Mouse (Mus musculus) embryonic facial prominence, embryonic 10.5 days (tissue): Measurements from ENCODE around the gene Zfp740. TPM values are rescaled to one million over a fixed set of nuclear protein-coding genes. Genes with fewer than 3 reads are reported as not detected.

Experiments used
- DNase-seq: peaks from one replicate; pipeline ENCODE4 v3.0.0-alpha.2; 2017; ENCODE audit warnings: low spot score
- H3K27ac ChIP-seq: fragments of 300-500 bp; sonication (generic); replicated peaks from 2 replicates; pipeline ENCODE4 v1.5.1; 2016; ENCODE audit warnings: mild to moderate bottlenecking
- H3K27me3 ChIP-seq: fragments of 300-500 bp; sonication (generic); replicated peaks from 2 replicates; pipeline ENCODE4 v1.6.1; 2016; ENCODE audit warnings: low read depth, mild to moderate bottlenecking; ENCODE audit not compliant: poor library complexity, severe bottlenecking
- H3K36me3 ChIP-seq: fragments of 300-500 bp; sonication (generic); replicated peaks from 2 replicates; pipeline ENCODE4 v1.6.1; 2016; ENCODE audit warnings: mild to moderate bottlenecking, moderate library complexity
- H3K4me1 ChIP-seq: fragments of 300-500 bp; sonication (generic); 2 replicates; pipeline ENCODE4 v1.6.1; 2016
- H3K4me3 ChIP-seq: fragments of 300-500 bp; sonication (generic); 2 replicates; pipeline ENCODE4 v1.5.1; 2016; ENCODE audit warnings: mild to moderate bottlenecking, moderate library complexity
- H3K9me3 ChIP-seq: fragments of 300-500 bp; sonication (generic); 2 replicates; pipeline ENCODE4 v1.6.1; 2016; ENCODE audit warnings: mild to moderate bottlenecking
- WGBS: fragments of 180-500 bp; shearing (Covaris S2); methylation state at CpG from one replicate; pipeline ENCODE4 v1.1.7; 2016; 5-methylcytosine and 5-hydroxymethylcytosine counted together
- polyA plus RNA-seq: library from polyadenylated mRNA; unstranded; fragments of >200 nt; fragmentation: Nextera tagmentation; extraction: Ambion mirVana; gene quantifications from 2 replicates; pipeline ENCODE4 v1.2.1, GENCODE M21; 2016

Zfp740 gene
- polyA plus RNA-seq, 1 experiment from 2014 or later = 79.3 TPM

DNA sequence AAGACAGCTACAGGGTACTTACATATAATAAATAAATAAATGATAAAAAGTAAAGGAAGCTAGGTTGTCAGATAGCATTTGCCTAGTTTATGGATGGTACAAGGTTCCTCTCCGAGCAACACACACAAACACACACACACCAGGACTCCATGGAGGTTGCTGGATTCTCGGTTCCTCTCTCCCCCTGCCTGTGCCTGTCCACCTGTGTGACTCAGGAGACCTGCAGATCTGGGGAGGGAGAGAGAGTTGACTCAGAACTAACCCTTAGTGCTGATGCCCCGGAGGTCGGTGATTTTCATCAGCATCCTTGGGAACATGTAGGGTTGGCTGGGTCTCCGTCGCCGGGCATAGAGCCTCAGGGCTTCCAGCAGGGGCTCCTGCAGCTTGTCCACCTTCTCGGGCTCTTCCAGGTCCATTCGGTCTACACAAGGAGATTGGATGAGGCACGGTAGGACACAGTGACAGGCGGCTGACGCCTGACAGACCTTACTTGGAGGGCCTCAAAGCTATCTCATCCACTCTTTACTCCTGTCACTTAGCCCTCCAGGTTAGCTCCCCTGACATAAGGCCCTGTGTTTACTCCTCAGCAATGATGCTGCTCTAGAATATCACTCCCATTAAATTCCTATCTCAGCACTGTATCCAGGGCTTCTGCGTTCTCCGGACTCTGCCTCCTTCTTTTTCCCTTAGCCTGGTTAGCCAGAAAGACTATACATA is 35.7 kb downstream of the Zfp740 start:
- no peaks in the 10 kb centered on the region for H3K9me3 ChIP-seq
- H3K27me3 ChIP-seq = peaks cover 24% of the 10 kb centered on the region
- no peak overlapping the region for H3K27ac ChIP-seq
- no peak for DNase-seq
- H3K4me3 ChIP-seq = no peak overlapping the region
- 87% methylated on average over 14 of the region's 14 CpGs for WGBS
- peaks cover 60% of the 10 kb centered on the region for H3K4me1 ChIP-seq
- peaks cover 89% of the 10 kb centered on the region for H3K36me3 ChIP-seq

- Histone ChIP-seq H3K4me3 (0 out of 2 replicates have a peak overlapping the region, but pooled peaks have one; percentile 14), H3K27me3 (peaks cover 29% of the 10 kb centered on the region), H3K27ac (no peak overlapping the region), H3K9me3 (no peaks in the 10 kb centered on the region), H3K36me3 (peaks cover 84% of the 10 kb centered on the region), H3K4me1 (peaks cover 60% of the 10 kb centered on the region)
- 13% methylated on average over 9 of the region's 9 CpGs for WGBS
- DNase-seq = peak; percentile 89
Observed at GRCm38 (mm10) chr15:102239260-102239590, 36.2 kb downstream of the Zfp740 start.

DNA sequence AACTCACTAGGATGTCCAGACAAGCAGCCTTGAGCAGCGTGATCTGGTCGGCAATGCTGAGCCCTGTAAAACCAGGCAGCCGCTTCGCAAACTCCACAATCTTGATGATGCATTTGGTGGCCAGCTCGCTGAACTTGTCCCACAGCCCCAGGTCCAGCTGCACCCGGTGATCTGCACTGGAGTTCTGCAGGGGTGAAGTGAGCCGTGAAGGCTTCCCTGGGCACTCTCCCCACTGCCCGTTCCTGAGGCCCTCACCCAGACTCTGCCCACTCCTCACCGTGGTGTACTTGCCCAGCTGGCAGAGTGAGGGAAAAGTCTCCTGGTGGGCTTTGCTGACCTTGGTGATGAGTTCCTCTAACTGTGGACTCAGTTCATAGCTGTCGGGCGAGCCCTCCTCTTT is 36.8 kb downstream of the Zfp740 start:
- peaks cover 78% of the 10 kb centered on the region for H3K36me3 ChIP-seq
- H3K27me3 ChIP-seq = peaks cover 35% of the 10 kb centered on the region

DNA sequence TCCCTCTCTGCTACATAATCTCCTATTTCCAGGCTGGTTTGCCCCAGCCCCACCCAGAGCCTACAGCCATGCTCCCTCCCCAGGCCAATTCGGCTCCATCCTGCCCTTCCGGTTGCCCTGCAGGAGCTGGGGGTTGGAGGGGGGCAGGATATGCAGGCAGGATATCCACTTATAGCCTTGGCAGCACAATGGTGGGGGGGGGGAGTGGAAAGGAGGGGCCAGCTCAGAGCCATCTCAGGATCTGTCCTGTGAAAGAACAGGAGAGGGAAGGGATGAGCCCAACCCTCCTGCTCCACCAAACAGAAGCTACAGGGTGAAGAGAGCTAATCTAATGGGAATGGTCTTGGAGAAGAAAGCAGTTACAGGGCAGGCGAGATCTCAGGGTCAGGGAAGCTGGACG is 37.6 kb downstream of the Zfp740 start:
- H3K36me3 ChIP-seq = peaks cover 71% of the 10 kb centered on the region
- H3K9me3 ChIP-seq = no peaks in the 10 kb centered on the region
- no peak overlapping the region; the same call in 1 of the 2 replicates for H3K27ac ChIP-seq
- peaks cover 58% of the 10 kb centered on the region for H3K4me1 ChIP-seq
- H3K27me3 ChIP-seq = peaks cover 43% of the 10 kb centered on the region
- no peak overlapping the region for H3K4me3 ChIP-seq
- WGBS = 68% methylated on average over 4 of the region's 4 CpGs
- DNase-seq = no peak

More for the DNA sequence above, 36.8 kb downstream of the Zfp740 start:
- Histone ChIP-seq H3K4me3 (no peak overlapping the region; the same call in 1 of the 2 replicates), H3K4me1 (peaks cover 59% of the 10 kb centered on the region), H3K27ac (no peak overlapping the region), H3K9me3 (no peaks in the 10 kb centered on the region)
- DNase-seq = no peak
- 80% methylated on average over 11 of the region's 11 CpGs for WGBS

- peak overlapping the region; percentile 96 for H3K27ac ChIP-seq
- DNase-seq = no peak
- WGBS = 25% methylated on average over 12 of the region's 12 CpGs
- no peaks in the 10 kb centered on the region for H3K9me3 ChIP-seq
- peaks cover 51% of the 10 kb centered on the region for H3K36me3 ChIP-seq
- peak overlapping the region; percentile 76 for H3K4me3 ChIP-seq
- H3K27me3 ChIP-seq = peaks cover 56% of the 10 kb centered on the region
- H3K4me1 ChIP-seq = peaks cover 71% of the 10 kb centered on the region
Observed at GRCm38 (mm10) chr15:102242404-102243228, 39.6 kb downstream of the Zfp740 start.

DNA sequence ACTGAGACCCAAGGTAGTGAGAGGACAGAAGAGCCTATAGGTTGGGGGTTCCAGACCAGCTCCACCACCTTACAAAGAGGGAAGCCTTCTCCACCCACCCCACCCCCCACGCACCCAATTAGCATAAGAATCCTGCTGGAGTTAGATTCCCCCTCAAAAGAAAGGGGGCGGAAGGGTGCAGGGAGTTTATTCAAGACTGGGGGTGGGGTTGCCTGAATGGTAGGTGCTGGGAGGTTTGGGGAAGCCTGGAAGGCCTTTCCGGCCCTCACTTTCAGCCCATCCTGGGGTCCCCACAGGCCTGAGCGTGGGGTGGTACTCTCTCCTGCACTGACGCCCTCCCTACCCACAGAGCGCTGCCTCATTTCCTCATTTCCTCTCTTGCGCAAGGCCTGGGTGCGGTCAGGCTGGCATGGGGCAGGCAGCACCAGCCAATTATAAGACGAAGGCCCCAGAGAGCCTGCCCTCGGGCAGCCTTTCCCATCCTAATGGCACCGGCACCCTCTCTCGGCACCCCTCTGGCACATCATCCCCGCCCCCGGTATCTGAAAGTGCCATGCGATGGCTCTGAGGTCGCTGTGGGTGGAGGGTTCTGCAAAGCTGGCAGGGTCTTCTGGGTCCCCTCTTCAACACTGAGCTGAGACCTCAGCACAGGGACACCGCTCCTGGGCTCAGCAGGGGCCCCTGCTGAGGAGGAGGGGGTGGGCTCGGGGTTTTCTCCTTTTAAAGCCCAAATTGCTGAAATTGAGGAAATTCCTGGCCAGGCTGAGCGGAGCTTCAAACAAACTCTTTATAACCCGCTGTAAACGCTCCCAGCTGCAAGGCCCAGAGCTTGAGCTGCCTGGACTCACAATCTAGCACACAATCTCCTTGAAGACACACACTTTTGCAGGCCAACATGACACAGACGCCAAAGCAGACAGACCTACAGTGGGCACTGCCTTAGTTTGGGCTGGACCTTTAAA is 40.5 kb downstream of the Zfp740 start:
- H3K4me3 ChIP-seq = peak overlapping the region; percentile 76
- H3K36me3 ChIP-seq = peaks cover 43% of the 10 kb centered on the region
- peak; percentile 73 for DNase-seq
- peak overlapping the region; percentile 96 for H3K27ac ChIP-seq
- peaks cover 62% of the 10 kb centered on the region for H3K27me3 ChIP-seq
- WGBS = 8% methylated on average over 22 of the region's 22 CpGs
- peaks cover 80% of the 10 kb centered on the region for H3K4me1 ChIP-seq
- H3K9me3 ChIP-seq = no peaks in the 10 kb centered on the region

GRCm38 (mm10) chr15:102244306-102245191 is 41.5 kb downstream of the Zfp740 start:
- WGBS = 2% methylated on average over 19 of the region's 19 CpGs
- H3K27me3 ChIP-seq = peaks cover 70% of the 10 kb centered on the region
- DNase-seq = no peak

GRCm38 (mm10) chr15:102245461-102245881 is 42.4 kb downstream of the Zfp740 start:
- Histone ChIP-seq H3K36me3 (peaks cover 26% of the 10 kb centered on the region), H3K4me3 (peak overlapping the region; percentile 76), H3K9me3 (no peaks in the 10 kb centered on the region), H3K27ac (peak overlapping the region; percentile 96), H3K4me1 (peaks cover 92% of the 10 kb centered on the region), H3K27me3 (peaks cover 79% of the 10 kb centered on the region)
- DNase-seq = no peak
- WGBS = 2% methylated on average over 14 of the region's 14 CpGs

More at GRCm38 (mm10) chr15:102244306-102245191, 41.5 kb downstream of the Zfp740 start:
- Histone ChIP-seq H3K27ac (peak overlapping the region; percentile 96), H3K9me3 (no peaks in the 10 kb centered on the region), H3K4me3 (peak overlapping the region; percentile 76), H3K36me3 (peaks cover 32% of the 10 kb centered on the region), H3K4me1 (peaks cover 87% of the 10 kb centered on the region)

DNA sequence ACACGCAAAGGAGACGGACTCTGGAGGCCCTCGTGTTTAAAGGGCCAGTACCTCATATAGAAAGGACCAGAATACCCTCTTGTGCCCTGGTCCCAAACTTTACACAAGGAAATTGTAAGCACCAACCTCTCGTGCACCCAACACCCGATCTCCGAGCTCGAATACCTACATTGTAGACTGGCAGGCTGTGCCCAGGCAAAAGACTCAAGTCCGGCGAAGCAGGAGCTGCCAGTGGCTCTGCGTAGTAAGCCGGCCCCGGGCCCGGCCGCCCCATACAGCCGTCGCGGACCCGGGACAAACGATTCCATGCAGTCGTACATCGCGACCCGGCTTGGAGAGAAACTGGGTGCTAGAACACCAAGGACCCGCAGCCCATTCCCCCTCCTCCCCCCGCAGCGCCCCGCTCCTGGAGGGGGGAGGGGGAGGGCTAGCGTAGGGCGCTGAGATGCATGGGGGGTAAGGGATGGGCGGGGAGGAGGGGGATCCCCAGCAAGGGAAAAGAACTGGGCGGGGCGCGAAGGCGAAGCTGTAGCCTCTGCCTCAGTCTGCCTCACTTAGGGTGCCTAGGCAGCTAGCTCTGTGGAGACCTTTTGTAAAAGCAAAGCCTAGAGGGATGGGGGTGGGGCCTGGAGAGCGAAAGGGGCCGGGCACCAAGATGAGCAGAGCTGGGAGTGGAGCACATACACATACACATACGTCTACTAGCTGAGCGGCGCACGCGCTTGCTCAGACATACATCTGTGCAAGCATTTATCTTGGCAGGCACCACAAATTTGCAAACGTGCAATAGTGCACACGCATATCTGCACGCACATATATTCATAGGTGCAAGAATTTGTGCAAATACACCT is 43.1 kb downstream of the Zfp740 start:
- peak overlapping the region; percentile 96 for H3K27ac ChIP-seq
- peaks cover 95% of the 10 kb centered on the region for H3K4me1 ChIP-seq
- H3K27me3 ChIP-seq = peaks cover 81% of the 10 kb centered on the region
- peaks cover 26% of the 10 kb centered on the region for H3K36me3 ChIP-seq
- no peaks in the 10 kb centered on the region for H3K9me3 ChIP-seq
- WGBS = under 1% methylated on average over 42 of the region's 44 CpGs
- peak; percentile 88 for DNase-seq
- H3K4me3 ChIP-seq = peak overlapping the region; percentile 76

GRCm38 (mm10) chr15:102246866-102247251 is 43.8 kb downstream of the Zfp740 start:
- Histone ChIP-seq H3K9me3 (no peaks in the 10 kb centered on the region), H3K27ac (peak overlapping the region; percentile 96), H3K4me1 (peaks cover 98% of the 10 kb centered on the region), H3K27me3 (peaks cover 75% of the 10 kb centered on the region), H3K4me3 (peak overlapping the region; percentile 76), H3K36me3 (peaks cover 26% of the 10 kb centered on the region)
- 0% methylated on average over 35 of the region's 35 CpGs for WGBS
- peak; percentile 97 for DNase-seq
